Mouse (Mus musculus) lung, adult 2 months (tissue): ENCODE results near the gene Pkhd1. TPM values are rescaled to one million over a fixed set of nuclear protein-coding genes. Genes with fewer than 3 reads are reported as not detected.

Source experiments
- DNase-seq: peaks from one replicate; pipeline ENCODE4 v3.0.0; 2022
- H3K4me1 ChIP-seq: fragments of 200-500 bp; 2 replicates; pipeline ENCODE4 v1.6.1; 2011; ENCODE audit warnings: low read length; ENCODE audit not compliant: control insufficient read depth, insufficient read depth
- H3K4me3 ChIP-seq: fragments of 200-500 bp; replicated peaks from 2 replicates; pipeline ENCODE3; 2011; ENCODE audit warnings: low read depth, mild to moderate bottlenecking, control low read depth, low read length; ENCODE audit errors: extremely low read depth
- CTCF ChIP-seq: fragments of 200-500 bp; IDR thresholded peaks from 2 replicates; pipeline ENCODE4 v1.5.1; 2011; ENCODE audit warnings: mild to moderate bottlenecking, low read length, control low read depth; ENCODE audit not compliant: insufficient read depth
- POLR2A ChIP-seq: fragments of 200-500 bp; IDR thresholded peaks from 2 replicates; pipeline ENCODE4 v1.6.1; 2011; ENCODE audit warnings: low read depth, mild to moderate bottlenecking, control low read depth, low read length, borderline replicate concordance; ENCODE audit errors: extremely low read depth
- WGBS: fragments of 180-500 bp; shearing (Covaris S2); methylation state at CpG from one replicate; pipeline ENCODE4 v1.1.7; 2018; 5-methylcytosine and 5-hydroxymethylcytosine counted together
- polyA plus RNA-seq: library from polyadenylated mRNA; depleted of rRNA; stranded (reverse); fragments of >200 nt; gene quantifications from 2 replicates; pipeline ENCODE4 v1.2.3, GENCODE M21; 2012

Gene Pkhd1
- polyA plus RNA-seq, 1 experiment: 0.19 TPM

DNA sequence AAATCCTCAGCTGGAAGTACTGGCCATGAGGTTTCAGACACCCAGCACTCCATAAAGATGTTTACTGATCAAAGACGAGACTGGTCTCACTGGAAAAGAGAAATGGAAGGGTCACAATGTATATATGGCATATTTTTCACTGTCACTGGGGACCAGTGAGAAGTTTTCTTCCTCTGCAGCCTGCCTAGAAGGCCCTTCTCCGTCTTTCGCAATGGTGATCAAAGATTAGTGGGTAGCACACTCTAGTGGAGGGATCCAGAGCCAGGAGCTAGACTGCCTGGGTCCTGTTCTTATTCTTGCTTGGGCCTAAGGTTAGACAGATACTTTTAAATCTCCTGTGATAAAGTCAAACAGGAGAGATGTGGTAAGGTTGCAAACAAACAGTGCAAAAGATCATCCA, 311.7 kb downstream of the Pkhd1 start:
- DNase-seq: no peak
- TF ChIP-seq POLR2A: no peak
- TF ChIP-seq CTCF: no peak
- WGBS: 53% methylated on average over 3 of the region's 3 CpGs
- Histone ChIP-seq H3K4me1 (no peaks in the 10 kb centered on the region), H3K4me3 (no peak overlapping the region)

- 71% methylated on average over 6 of the region's 6 CpGs for WGBS
- no peak for DNase-seq
- TF ChIP-seq POLR2A (no peak), CTCF (no peak)
These were observed 314.8 kb downstream of the Pkhd1 start for GRCm38 (mm10) chr1:20302943-20303578.

DNA sequence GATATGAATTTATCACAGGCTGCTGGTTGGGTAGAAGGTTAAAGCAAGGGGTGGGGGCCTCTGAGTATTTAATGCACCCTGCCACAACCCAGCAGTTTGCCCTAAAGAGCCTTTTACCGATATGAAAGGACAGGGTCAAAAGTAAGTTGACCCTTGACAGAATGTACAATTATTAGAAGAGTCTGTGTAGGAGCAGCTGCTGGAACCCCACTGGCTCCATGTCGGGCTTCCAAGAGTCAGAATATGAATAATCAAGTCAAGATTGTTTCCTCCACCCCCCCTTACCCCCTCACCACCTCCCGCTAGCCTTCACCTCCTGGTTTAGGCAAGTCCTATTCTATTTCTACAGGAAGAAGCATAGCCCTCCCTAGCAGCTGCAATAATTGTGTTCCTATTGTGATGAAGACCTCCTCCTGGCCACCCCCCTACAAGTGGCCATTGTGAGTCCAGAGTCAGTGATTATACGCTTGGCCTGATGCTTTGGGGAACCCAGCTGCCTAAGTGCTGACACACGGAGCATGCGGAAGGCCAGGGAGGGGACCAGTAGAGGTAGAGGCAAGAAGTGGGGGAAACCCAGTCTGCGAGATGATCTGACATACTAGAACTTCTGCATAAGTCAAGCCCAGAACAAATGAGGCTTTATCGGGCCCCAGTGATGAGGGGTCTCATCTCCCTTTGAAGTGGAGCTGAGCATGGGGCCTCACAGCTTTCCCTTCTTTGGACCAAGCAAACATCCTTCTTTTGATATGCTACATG, 315.5 kb downstream of the Pkhd1 start:
- WGBS: 80% methylated on average over 8 of the region's 8 CpGs
- no peak for TF ChIP-seq POLR2A
- TF ChIP-seq CTCF: no peak
- Histone ChIP-seq H3K4me1 (no peaks in the 10 kb centered on the region), H3K4me3 (no peak overlapping the region)
- no peak for DNase-seq

More at GRCm38 (mm10) chr1:20302943-20303578, 314.8 kb downstream of the Pkhd1 start:
- no peaks in the 10 kb centered on the region for H3K4me1 ChIP-seq
- H3K4me3 ChIP-seq: no peak overlapping the region

DNA sequence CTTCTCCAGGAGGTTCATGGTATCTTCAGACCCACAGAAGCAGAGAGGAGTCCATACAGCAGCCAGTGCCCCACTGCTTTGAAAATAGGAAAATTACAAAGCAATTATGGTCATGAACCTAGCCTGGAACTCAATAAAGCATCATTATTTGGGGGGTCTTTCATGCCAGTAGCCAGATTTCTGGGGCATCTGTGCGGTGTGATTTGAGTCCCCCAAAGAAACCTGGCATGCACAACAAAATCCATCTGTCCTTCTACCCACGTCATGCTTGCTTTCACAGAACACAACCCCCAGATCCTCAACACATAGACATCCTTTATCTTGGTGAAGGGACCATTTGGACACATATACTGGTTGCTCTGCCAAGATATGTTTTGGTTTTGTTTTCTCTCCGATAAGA, 316.2 kb downstream of the Pkhd1 start:
- TF ChIP-seq POLR2A: no peak
- DNase-seq: no peak
- H3K4me3 ChIP-seq: no peak overlapping the region
- WGBS: 69% methylated on average over 3 of the region's 3 CpGs
- H3K4me1 ChIP-seq: no peaks in the 10 kb centered on the region

- Histone ChIP-seq H3K4me1 (no peaks in the 10 kb centered on the region), H3K4me3 (no peak overlapping the region)
- no peak for TF ChIP-seq POLR2A
- no peak for TF ChIP-seq CTCF
- no peak for DNase-seq
- WGBS: 81% methylated on average over 1 of the region's 1 CpGs
These were observed 329.2 kb downstream of the Pkhd1 start for GRCm38 (mm10) chr1:20288696-20289095.

DNA sequence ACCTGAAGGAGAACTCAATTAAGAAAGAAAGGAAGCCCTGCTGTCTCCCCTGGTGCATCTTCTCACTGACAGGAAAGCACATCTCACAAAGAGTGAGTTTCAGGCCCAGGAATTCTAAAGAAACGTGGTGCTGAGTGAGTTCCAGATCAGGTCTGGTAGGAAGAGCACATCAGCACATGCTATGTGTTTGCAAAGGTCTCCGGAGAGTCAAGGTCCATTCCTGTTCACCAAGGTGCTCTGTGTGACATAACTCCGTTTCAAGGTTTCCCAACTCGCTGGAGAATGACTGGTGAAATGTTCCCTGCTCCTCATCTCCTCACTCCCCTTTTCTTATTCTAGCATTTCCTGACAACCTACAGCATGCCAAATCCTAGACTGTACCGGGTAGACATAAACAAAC, 357.5 kb downstream of the Pkhd1 start:
- Histone ChIP-seq H3K4me3 (no peak overlapping the region), H3K4me1 (no peaks in the 10 kb centered on the region)
- TF ChIP-seq POLR2A (no peak), CTCF (no peak)
- DNase-seq: no peak
- 56% methylated on average over 5 of the region's 5 CpGs for WGBS

- no peak for TF ChIP-seq POLR2A
- TF ChIP-seq CTCF: no peak
- Histone ChIP-seq H3K4me3 (no peak overlapping the region), H3K4me1 (no peaks in the 10 kb centered on the region)
- WGBS: 35% methylated on average over 2 of the region's 2 CpGs
- DNase-seq: no peak
These were observed 369.7 kb downstream of the Pkhd1 start for GRCm38 (mm10) chr1:20248169-20248568.

DNA sequence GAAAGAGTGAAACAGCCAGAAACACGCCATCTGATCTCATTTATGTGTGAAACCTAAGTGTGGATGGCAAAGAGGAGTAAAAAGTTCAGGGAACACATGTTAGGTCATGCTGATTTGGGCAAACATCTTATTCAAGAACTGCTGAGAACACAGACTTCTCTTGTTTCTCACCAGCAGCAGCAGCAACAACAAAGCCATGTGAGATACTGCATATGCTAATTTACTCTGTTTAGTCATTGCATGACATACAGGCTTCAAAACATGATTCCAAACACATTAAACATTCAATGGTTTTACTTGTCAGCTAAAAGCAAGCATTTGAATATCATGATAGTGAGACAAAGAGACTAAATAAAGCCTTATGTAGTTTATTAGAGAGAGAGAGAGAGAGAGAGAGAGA, 401.2 kb downstream of the Pkhd1 start:
- H3K4me3 ChIP-seq: no peak overlapping the region
- no peaks in the 10 kb centered on the region for H3K4me1 ChIP-seq
- TF ChIP-seq CTCF (no peak), POLR2A (no peak)
- DNase-seq: no peak
- WGBS: 49% methylated on average over 1 of the region's 1 CpGs

GRCm38 (mm10) chr1:20190444-20190843, 427.4 kb downstream of the Pkhd1 start:
- Histone ChIP-seq H3K4me1 (no peaks in the 10 kb centered on the region), H3K4me3 (no peak overlapping the region)
- 50% methylated on average over 9 of the region's 9 CpGs for WGBS
- TF ChIP-seq POLR2A: no peak
- TF ChIP-seq CTCF: no peak
- no peak for DNase-seq

DNA sequence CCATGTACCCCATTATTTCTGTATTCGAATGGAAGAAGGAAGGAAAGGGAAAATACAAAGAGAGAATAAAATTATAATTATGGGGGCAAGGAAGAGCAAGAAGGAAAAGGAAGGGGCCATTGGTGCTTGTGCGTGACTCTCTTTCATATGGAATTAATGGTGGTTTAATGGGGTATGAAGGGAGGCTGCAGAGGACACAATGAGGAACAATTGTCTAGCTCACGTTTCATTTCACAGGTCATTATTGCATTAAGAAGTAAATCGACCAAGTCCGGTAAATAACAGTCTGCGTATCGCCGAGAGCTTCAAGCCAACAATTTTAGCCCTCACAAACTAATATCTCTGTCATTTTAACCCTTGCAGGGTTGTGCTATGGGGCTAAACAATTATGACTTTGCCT, 437.7 kb downstream of the Pkhd1 start:
- no peak for TF ChIP-seq CTCF
- no peak for TF ChIP-seq POLR2A
- 78% methylated on average over 8 of the region's 8 CpGs for WGBS
- DNase-seq: no peak
- Histone ChIP-seq H3K4me1 (no peaks in the 10 kb centered on the region), H3K4me3 (no peak overlapping the region)
